Mouse (Mus musculus) stomach, embryonic 14.5 days (tissue): ENCODE results near the gene St8sia2. TPM values are rescaled to one million over a fixed set of nuclear protein-coding genes. Genes with fewer than 3 reads are reported as not detected.
"Not testable (repeated sequence)": the region's sequence is repeated elsewhere in the genome, so short reads cannot be mapped to it uniquely, and the experiment has no call there.

Source experiments
- ATAC-seq: fragments of 200-750 bp; cut with Nextera tagmentation; 2 replicates; pipeline ENCODE4 v1.8.0; 2017; ENCODE audit warnings: low read depth, moderate TSS enrichment; ENCODE audit not compliant: insufficient number of reproducible peaks, insufficient read depth, low FRiP score
- H3K27ac ChIP-seq: fragments of 300-500 bp; sonication (generic); 2 replicates; pipeline ENCODE4 v1.5.1; 2014; ENCODE audit warnings: mild to moderate bottlenecking, low read length, moderate library complexity, mixed read lengths
- H3K27me3 ChIP-seq: fragments of 300-500 bp; sonication (generic); 2 replicates; pipeline ENCODE4 v1.6.1; 2014; ENCODE audit warnings: low read length, control low read depth, mixed read lengths; ENCODE audit not compliant: control insufficient read depth, insufficient read depth
- H3K36me3 ChIP-seq: fragments of 300-500 bp; sonication (generic); 2 replicates; pipeline ENCODE4 v1.6.1; 2014; ENCODE audit warnings: mild to moderate bottlenecking, control low read depth, low read length, moderate library complexity, mixed read lengths; ENCODE audit not compliant: control insufficient read depth, insufficient read depth
- H3K4me1 ChIP-seq: fragments of 300-500 bp; sonication (generic); 2 replicates; pipeline ENCODE4 v1.6.1; 2014; ENCODE audit warnings: low read length, control low read depth, mixed read lengths; ENCODE audit not compliant: control insufficient read depth, insufficient read depth
- H3K4me2 ChIP-seq: fragments of 300-500 bp; sonication (generic); replicated peaks from 2 replicates; pipeline ENCODE4 v1.6.1; 2014; ENCODE audit warnings: low read depth, low read length, control low read depth
- H3K4me3 ChIP-seq: fragments of 300-500 bp; sonication (generic); 2 replicates; pipeline ENCODE4 v1.5.1; 2014; ENCODE audit warnings: low read depth, low read length, control low read depth
- H3K9ac ChIP-seq: fragments of 300-500 bp; sonication (generic); replicated peaks from 2 replicates; pipeline ENCODE4 v1.6.1; 2014; ENCODE audit warnings: low read depth, mild to moderate bottlenecking, control low read depth, low read length, moderate library complexity, mixed read lengths
- H3K9me3 ChIP-seq: fragments of 300-500 bp; sonication (generic); 2 replicates; pipeline ENCODE4 v1.6.1; 2016; ENCODE audit warnings: low read depth, low read length, control low read depth; ENCODE audit not compliant: control insufficient read depth
- WGBS: fragments of 180-500 bp; shearing (Covaris S2); extraction: QIAGEN DNeasy Blood & Tissue Kit; methylation state at CpG from one replicate; pipeline ENCODE4 v1.1.7; 2014; 5-methylcytosine and 5-hydroxymethylcytosine counted together
- polyA plus RNA-seq: library from polyadenylated mRNA; unstranded; fragments of >200 nt; fragmentation: Nextera tagmentation; extraction: Ambion mirVana; gene quantifications from 2 replicates; pipeline ENCODE4 v1.2.1, GENCODE M21; 2014

St8sia2 gene
- polyA plus RNA-seq, 1 experiment from 2014 or later = 17.6 TPM

GRCm38 (mm10) chr7:74006775-74007371, 6.6 kb downstream of the St8sia2 start:
- no peak overlapping the region for H3K27ac ChIP-seq
- no peak overlapping the region for H3K4me2 ChIP-seq
- WGBS = 31% methylated on average over 9 of the region's 9 CpGs
- H3K9ac ChIP-seq = no peak overlapping the region
- no peak overlapping the region for H3K4me3 ChIP-seq
- H3K27me3 ChIP-seq = no peaks in the 10 kb centered on the region
- no peaks in the 10 kb centered on the region for H3K36me3 ChIP-seq
- 0 out of 2 replicates have a peak, but pooled peaks cover 4% of the 10 kb centered on the region for H3K4me1 ChIP-seq
- no peaks in the 10 kb centered on the region for H3K9me3 ChIP-seq
- no peak for ATAC-seq

DNA sequence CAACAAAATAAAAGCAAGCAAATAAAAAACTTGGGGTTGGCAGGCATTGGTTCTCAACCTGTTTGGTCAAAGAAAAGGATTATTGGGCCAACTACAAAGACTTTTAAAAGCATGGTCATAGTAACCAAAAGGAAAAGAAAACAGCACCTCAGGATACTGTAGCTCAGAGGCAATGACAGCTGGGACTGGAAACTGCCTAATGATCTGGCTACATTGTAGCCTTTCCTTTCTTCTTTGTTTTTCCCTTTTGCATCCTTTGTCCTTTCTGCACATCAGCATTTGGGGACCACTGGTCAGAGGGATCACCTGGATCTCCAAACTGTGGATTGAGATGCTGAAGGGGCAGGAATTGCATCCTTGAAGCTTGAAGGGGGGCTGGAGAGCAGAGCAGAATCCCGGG, 7.1 kb downstream of the St8sia2 start:
- H3K4me3 ChIP-seq = no peak overlapping the region
- ATAC-seq = no peak
- 37% methylated on average over 1 of the region's 1 CpGs for WGBS
- H3K27ac ChIP-seq = no peak overlapping the region
- 0 out of 2 replicates have a peak, but pooled peaks cover 4% of the 10 kb centered on the region for H3K4me1 ChIP-seq
- H3K9ac ChIP-seq = no peak overlapping the region
- H3K36me3 ChIP-seq = no peaks in the 10 kb centered on the region
- no peaks in the 10 kb centered on the region for H3K9me3 ChIP-seq
- H3K27me3 ChIP-seq = no peaks in the 10 kb centered on the region
- H3K4me2 ChIP-seq = no peak overlapping the region

GRCm38 (mm10) chr7:74000743-74001510, 12.6 kb downstream of the St8sia2 start:
- no peak overlapping the region for H3K9ac ChIP-seq
- no peaks in the 10 kb centered on the region for H3K27me3 ChIP-seq
- no peak overlapping the region for H3K4me2 ChIP-seq
- no peaks in the 10 kb centered on the region for H3K9me3 ChIP-seq
- no peaks in the 10 kb centered on the region for H3K4me1 ChIP-seq
- no peak overlapping the region for H3K27ac ChIP-seq
- no peak overlapping the region for H3K4me3 ChIP-seq
- no peaks in the 10 kb centered on the region for H3K36me3 ChIP-seq
- ATAC-seq = no peak
- WGBS = 78% methylated on average over 12 of the region's 12 CpGs

DNA sequence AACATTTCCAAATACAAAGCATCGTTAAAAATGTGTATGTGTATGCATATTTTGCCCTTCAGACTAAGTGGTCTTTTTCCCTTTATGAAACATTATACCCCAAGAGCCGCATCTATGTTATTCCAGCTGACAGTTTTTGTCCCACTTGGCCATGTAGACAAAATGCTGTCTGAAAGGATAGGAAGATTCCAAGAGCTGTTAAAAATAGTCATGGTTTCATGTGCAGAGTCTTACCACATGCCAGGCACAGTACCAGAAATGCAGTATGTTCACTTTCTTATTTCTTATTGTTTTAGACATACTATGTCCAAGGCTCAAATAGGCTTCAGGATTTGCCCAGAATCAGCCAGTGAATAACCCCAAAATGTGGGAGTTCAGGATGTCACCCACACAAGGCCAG, 24.1 kb downstream of the St8sia2 start:
- ATAC-seq = no peak
- Histone ChIP-seq H3K4me2 (no peak overlapping the region), H3K4me3 (no peak overlapping the region), H3K9me3 (no peaks in the 10 kb centered on the region), H3K27me3 (no peaks in the 10 kb centered on the region), H3K9ac (no peak overlapping the region), H3K27ac (no peak overlapping the region), H3K36me3 (no peaks in the 10 kb centered on the region), H3K4me1 (no peaks in the 10 kb centered on the region)
- 87% methylated on average over 2 of the region's 2 CpGs for WGBS

DNA sequence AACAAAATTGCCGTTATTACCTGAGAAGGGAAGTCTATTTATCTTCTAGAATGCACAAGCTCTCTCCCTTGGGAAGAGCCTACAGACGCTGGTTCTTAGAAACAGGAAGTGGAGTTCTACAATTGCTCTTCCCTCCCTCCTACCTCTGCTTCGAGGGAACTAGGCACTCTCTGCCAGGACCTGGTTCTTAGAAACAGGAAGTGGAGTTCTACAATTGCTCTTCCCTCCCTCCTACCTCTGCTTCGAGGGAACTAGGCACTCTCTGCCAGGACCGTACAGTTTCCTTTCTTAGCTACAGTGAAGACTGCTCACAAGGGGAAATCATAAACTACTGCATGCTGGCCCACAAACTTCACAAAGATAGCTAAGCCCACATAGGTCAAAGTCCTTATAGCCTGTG, 41.3 kb downstream of the St8sia2 start:
- not testable (repeated sequence) for H3K27ac ChIP-seq, H3K4me1 ChIP-seq, H3K4me2 ChIP-seq, H3K36me3 ChIP-seq, H3K9me3 ChIP-seq, H3K9ac ChIP-seq, H3K4me3 ChIP-seq, ATAC-seq, H3K27me3 ChIP-seq
- WGBS = 48% methylated on average over 5 of the region's 5 CpGs

DNA sequence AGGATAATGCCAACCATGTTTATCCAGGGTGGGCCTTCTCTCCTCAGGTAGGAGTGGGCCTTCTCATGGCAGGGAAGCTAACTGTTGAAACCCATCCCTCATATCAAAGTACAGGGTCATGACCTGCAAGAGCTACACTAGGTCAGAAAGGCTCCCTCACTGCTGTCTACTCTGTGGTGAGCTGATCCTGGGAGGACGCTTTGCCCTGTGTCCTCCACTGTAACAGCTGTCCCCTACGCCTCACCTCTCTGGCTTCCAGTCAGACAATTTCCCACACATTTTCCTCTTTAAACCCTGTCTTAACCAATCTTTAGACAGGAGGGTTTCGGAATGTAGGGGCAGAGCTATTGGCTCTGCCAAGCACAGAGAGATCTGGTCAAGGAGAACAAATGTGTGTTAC, 48.3 kb downstream of the St8sia2 start:
- no peaks in the 10 kb centered on the region for H3K9me3 ChIP-seq
- H3K9ac ChIP-seq = no peak overlapping the region
- no peak for ATAC-seq
- H3K27me3 ChIP-seq = no peaks in the 10 kb centered on the region
- no peaks in the 10 kb centered on the region for H3K4me1 ChIP-seq
- H3K27ac ChIP-seq = no peak overlapping the region
- H3K4me2 ChIP-seq = no peak overlapping the region
- H3K36me3 ChIP-seq = peaks cover 6% of the 10 kb centered on the region; the same call in 1 of the 2 replicates
- H3K4me3 ChIP-seq = no peak overlapping the region
- WGBS = 83% methylated on average over 3 of the region's 3 CpGs

GRCm38 (mm10) chr7:73962431-73962830, 51.1 kb downstream of the St8sia2 start:
- 80% methylated on average over 5 of the region's 5 CpGs for WGBS
- Histone ChIP-seq H3K36me3 (peaks cover 12% of the 10 kb centered on the region), H3K4me2 (no peak overlapping the region)

GRCm38 (mm10) chr7:73954441-73954840, 59.0 kb downstream of the St8sia2 start:
- ATAC-seq = no peak
- no peak overlapping the region for H3K27ac ChIP-seq
- no peaks in the 10 kb centered on the region for H3K4me1 ChIP-seq
- no peak overlapping the region for H3K4me2 ChIP-seq
- H3K36me3 ChIP-seq = peaks cover 8% of the 10 kb centered on the region; the same call in 1 of the 2 replicates
- WGBS = 69% methylated on average over 5 of the region's 5 CpGs
- H3K9me3 ChIP-seq = no peaks in the 10 kb centered on the region
- H3K27me3 ChIP-seq = no peaks in the 10 kb centered on the region
- no peak overlapping the region for H3K9ac ChIP-seq
- no peak overlapping the region for H3K4me3 ChIP-seq

More at GRCm38 (mm10) chr7:73962431-73962830, 51.1 kb downstream of the St8sia2 start:
- no peaks in the 10 kb centered on the region for H3K9me3 ChIP-seq
- no peak overlapping the region for H3K9ac ChIP-seq
- no peak overlapping the region for H3K27ac ChIP-seq
- ATAC-seq = no peak
- H3K27me3 ChIP-seq = no peaks in the 10 kb centered on the region
- no peaks in the 10 kb centered on the region for H3K4me1 ChIP-seq
- no peak overlapping the region for H3K4me3 ChIP-seq
